Mouse (Mus musculus): Measurements from ENCODE around the gene App. TPM values are rescaled to one million over a fixed set of nuclear protein-coding genes. Genes with fewer than 3 reads are reported as not detected.

The App gene
- polyA plus RNA-seq, 1 experiment, result 59.8 TPM

DNA sequence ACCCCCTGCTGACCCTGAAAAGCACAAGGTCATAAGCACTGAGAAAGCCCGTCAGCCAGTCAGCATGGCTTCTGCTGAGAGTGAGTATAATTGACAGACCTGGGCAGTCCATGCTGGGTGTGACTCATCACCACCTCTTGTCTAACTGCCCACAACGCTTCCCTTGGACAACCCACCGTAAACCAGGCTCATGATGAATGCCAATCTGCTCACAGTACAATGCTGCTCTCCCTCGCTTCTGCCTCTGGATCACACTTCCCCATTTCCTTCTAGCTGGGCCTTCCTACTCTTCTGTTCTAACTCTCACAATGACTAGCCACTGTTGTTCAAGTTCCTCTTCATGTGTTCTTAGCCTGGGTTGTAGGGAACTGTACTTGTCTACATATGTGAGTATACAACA is 206.6 kb downstream of the App start:
- Histone ChIP-seq H3K27me3 (ENCODE audit: control insufficient read depth, insufficient read depth, low read length) (no peaks in the 10 kb centered on the region), H3K4me3 (ENCODE audit: control insufficient read depth, insufficient read depth, low read length) (no peak overlapping the region), H3K36me3 (ENCODE audit: control insufficient read depth, insufficient read depth, low read length) (no peaks in the 10 kb centered on the region), H3K4me1 (replicated peaks; ENCODE audit: control insufficient read depth, insufficient read depth, low read length) (peaks cover 3% of the 10 kb centered on the region), H3K27ac (ENCODE audit: control insufficient read depth, insufficient read depth, low read length) (no peak overlapping the region)
- DNase-seq, result no peak
- 38% methylated on average over 4 of the region's 4 CpGs for WGBS
- TF ChIP-seq CTCF (IDR thresholded peaks at IDR 0.05; ENCODE audit: borderline replicate concordance, control insufficient read depth, extremely low read depth, insufficient read depth, low read length, poor library complexity), result no peak
- no peak for TF ChIP-seq POLR2A (IDR thresholded peaks at IDR 0.05; ENCODE audit: control insufficient read depth, extremely low read depth, insufficient read depth, low read length, poor library complexity)

DNA sequence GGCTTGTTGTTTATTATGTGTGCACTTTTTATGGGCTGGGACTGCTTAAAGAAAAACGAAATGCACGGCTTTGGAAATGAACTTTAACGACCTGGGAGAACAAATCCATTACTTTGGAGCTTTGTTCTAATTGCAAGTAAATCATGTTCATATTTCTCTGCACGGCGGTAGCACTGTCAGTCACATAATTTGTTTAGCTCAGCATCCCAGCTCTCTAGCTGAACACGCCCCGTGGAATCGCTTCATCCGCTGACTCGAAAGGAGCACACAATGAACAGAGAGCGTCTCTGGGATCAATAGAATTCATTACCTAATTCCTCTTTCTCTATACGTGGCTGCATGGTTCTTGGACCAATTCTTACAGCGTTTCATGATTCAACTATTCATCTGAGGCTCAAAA is 207.5 kb downstream of the App start:
- Histone ChIP-seq H3K27me3 (ENCODE audit: control insufficient read depth, insufficient read depth, low read length) (no peaks in the 10 kb centered on the region), H3K36me3 (ENCODE audit: control insufficient read depth, insufficient read depth, low read length) (no peaks in the 10 kb centered on the region), H3K4me1 (replicated peaks; ENCODE audit: control insufficient read depth, insufficient read depth, low read length) (no peaks in the 10 kb centered on the region), H3K4me3 (ENCODE audit: control insufficient read depth, insufficient read depth, low read length) (no peak overlapping the region), H3K27ac (ENCODE audit: control insufficient read depth, insufficient read depth, low read length) (no peak overlapping the region)
- TF ChIP-seq POLR2A (IDR thresholded peaks at IDR 0.05; ENCODE audit: control insufficient read depth, extremely low read depth, insufficient read depth, low read length, poor library complexity), result no peak
- DNase-seq, result no peak
- 94% methylated on average over 13 of the region's 13 CpGs for WGBS

DNA sequence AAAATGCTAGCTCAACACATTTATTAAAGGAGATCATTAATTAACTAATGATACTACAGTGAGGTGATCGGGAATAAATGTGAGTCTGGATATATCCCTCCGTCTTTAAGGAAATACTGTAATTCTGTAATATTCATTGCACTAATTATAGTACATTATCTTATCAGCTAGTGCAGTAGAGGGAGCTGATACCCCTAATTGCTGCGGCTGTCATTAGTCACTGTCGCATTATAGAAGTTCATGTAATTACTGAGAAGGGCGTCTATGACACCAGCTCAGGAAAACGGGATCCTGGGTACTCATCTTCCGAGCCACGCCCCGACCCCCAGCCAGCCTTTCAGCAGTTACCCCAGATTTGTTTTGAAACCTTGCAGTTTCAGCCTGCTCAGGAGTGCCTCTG is 209.6 kb downstream of the App start:
- TF ChIP-seq CTCF (IDR thresholded peaks at IDR 0.05; ENCODE audit: borderline replicate concordance, control insufficient read depth, extremely low read depth, insufficient read depth, low read length, poor library complexity), result no peak
- TF ChIP-seq POLR2A (IDR thresholded peaks at IDR 0.05; ENCODE audit: control insufficient read depth, extremely low read depth, insufficient read depth, low read length, poor library complexity), result no peak
- WGBS, result 94% methylated on average over 9 of the region's 9 CpGs
- no peaks in the 10 kb centered on the region for H3K4me1 ChIP-seq (replicated peaks; ENCODE audit: control insufficient read depth, insufficient read depth, low read length)
- no peak overlapping the region for H3K4me3 ChIP-seq (ENCODE audit: control insufficient read depth, insufficient read depth, low read length)
- DNase-seq, result no peak
- no peak overlapping the region for H3K27ac ChIP-seq (ENCODE audit: control insufficient read depth, insufficient read depth, low read length)
- no peaks in the 10 kb centered on the region for H3K36me3 ChIP-seq (ENCODE audit: control insufficient read depth, insufficient read depth, low read length)
- H3K27me3 ChIP-seq (ENCODE audit: control insufficient read depth, insufficient read depth, low read length), result no peaks in the 10 kb centered on the region

DNA sequence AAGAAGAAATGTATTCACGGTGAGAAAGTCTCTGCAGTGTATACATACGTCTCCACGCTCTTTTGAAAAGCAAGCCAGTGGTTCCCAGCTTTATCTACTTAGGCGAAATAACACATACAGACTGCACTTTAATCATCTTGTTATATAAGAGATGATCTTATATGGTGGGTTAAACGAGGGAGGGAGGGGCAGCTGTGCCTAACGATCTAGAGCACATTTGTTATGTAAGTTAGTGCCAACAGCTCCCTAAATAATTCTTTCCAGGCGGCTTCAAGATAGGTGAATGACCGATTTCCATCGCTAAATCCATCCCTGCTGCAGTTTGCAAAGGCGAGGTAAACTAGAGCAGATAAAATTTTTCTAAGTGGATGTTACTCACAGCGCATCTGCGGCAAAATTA is 210.0 kb downstream of the App start:
- Histone ChIP-seq H3K4me3 (ENCODE audit: control insufficient read depth, insufficient read depth, low read length) (no peak overlapping the region), H3K27me3 (ENCODE audit: control insufficient read depth, insufficient read depth, low read length) (no peaks in the 10 kb centered on the region), H3K27ac (ENCODE audit: control insufficient read depth, insufficient read depth, low read length) (no peak overlapping the region), H3K4me1 (replicated peaks; ENCODE audit: control insufficient read depth, insufficient read depth, low read length) (no peaks in the 10 kb centered on the region), H3K36me3 (ENCODE audit: control insufficient read depth, insufficient read depth, low read length) (no peaks in the 10 kb centered on the region)
- WGBS, result 94% methylated on average over 12 of the region's 12 CpGs
- no peak for DNase-seq
- TF ChIP-seq POLR2A (IDR thresholded peaks at IDR 0.05; ENCODE audit: control insufficient read depth, extremely low read depth, insufficient read depth, low read length, poor library complexity) (no peak), CTCF (IDR thresholded peaks at IDR 0.05; ENCODE audit: borderline replicate concordance, control insufficient read depth, extremely low read depth, insufficient read depth, low read length, poor library complexity) (no peak)

DNA sequence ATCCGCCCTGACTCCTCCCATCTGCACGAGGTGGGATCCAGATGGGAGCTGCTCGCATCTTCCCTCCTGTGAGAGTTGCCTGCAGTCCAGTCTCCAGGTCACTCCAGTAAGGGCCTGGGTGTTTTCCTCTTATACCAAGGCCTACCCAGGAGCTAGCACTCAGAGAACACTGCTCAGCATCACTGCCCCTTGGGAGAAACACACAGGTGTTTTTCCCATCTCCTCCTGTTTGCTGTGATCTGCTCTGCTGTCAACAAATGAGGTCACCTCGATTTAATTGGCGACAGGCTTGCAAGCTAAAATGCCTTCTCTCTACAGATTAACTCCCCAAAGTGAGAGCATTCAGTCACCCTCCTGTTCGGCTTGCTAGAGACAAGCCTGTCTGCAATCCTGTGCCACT is 216.3 kb downstream of the App start:
- Histone ChIP-seq H3K27ac (ENCODE audit: control insufficient read depth, insufficient read depth, low read length) (no peak overlapping the region), H3K27me3 (ENCODE audit: control insufficient read depth, insufficient read depth, low read length) (no peaks in the 10 kb centered on the region), H3K4me1 (replicated peaks; ENCODE audit: control insufficient read depth, insufficient read depth, low read length) (no peaks in the 10 kb centered on the region), H3K36me3 (ENCODE audit: control insufficient read depth, insufficient read depth, low read length) (no peaks in the 10 kb centered on the region), H3K4me3 (ENCODE audit: control insufficient read depth, insufficient read depth, low read length) (no peak overlapping the region)
- DNase-seq, result no peak
- 92% methylated on average over 6 of the region's 6 CpGs for WGBS
- TF ChIP-seq CTCF (IDR thresholded peaks at IDR 0.05; ENCODE audit: borderline replicate concordance, control insufficient read depth, extremely low read depth, insufficient read depth, low read length, poor library complexity) (no peak), POLR2A (IDR thresholded peaks at IDR 0.05; ENCODE audit: control insufficient read depth, extremely low read depth, insufficient read depth, low read length, poor library complexity) (no peak)

DNA sequence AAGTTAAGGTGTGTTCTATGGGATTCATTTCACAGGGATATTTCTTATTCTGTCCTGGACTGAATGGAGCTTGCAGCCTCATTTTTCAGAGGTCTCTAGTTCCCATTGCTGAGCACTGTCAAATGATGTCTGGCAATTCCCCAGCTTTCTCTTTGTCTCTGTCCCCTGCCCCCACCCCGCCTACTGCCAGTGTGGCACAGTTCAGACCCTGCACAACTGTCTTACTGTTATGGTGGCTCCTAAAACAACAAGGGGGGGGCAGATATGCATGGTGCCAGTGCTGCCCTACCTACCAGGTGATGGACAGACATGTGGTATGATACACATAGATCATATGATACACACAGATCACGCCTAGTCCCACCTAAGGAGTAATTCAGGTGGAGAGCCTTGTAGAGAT is 216.9 kb downstream of the App start:
- Histone ChIP-seq H3K27ac (ENCODE audit: control insufficient read depth, insufficient read depth, low read length) (no peak overlapping the region), H3K4me1 (replicated peaks; ENCODE audit: control insufficient read depth, insufficient read depth, low read length) (no peaks in the 10 kb centered on the region), H3K27me3 (ENCODE audit: control insufficient read depth, insufficient read depth, low read length) (no peaks in the 10 kb centered on the region), H3K4me3 (ENCODE audit: control insufficient read depth, insufficient read depth, low read length) (no peak overlapping the region), H3K36me3 (ENCODE audit: control insufficient read depth, insufficient read depth, low read length) (no peaks in the 10 kb centered on the region)
- WGBS, result 92% methylated on average over 2 of the region's 2 CpGs
- TF ChIP-seq POLR2A (IDR thresholded peaks at IDR 0.05; ENCODE audit: control insufficient read depth, extremely low read depth, insufficient read depth, low read length, poor library complexity) (no peak), CTCF (IDR thresholded peaks at IDR 0.05; ENCODE audit: borderline replicate concordance, control insufficient read depth, extremely low read depth, insufficient read depth, low read length, poor library complexity) (no peak)
- no peak for DNase-seq

DNA sequence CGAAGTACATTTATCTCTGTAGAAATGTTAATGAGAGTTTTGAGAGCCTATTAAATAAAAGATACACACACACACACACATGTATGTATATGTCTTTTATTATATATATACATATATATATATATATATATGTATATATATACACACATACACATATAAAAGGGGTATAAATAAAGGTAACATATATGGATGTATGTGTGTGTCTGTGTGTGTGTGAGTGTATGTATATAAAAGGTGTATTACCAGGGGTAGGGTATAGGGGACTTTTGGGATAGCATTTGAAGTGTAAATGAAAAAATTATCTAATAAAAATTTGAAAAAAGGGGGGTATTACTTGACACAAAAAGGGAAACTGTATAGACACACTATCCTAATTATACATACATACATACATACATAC is 217.7 kb downstream of the App start:
- 67% methylated on average over 1 of the region's 1 CpGs for WGBS
- no peaks in the 10 kb centered on the region for H3K4me1 ChIP-seq (replicated peaks; ENCODE audit: control insufficient read depth, insufficient read depth, low read length)
- DNase-seq, result no peak
- no peak overlapping the region for H3K27ac ChIP-seq (ENCODE audit: control insufficient read depth, insufficient read depth, low read length)
- TF ChIP-seq CTCF (IDR thresholded peaks at IDR 0.05; ENCODE audit: borderline replicate concordance, control insufficient read depth, extremely low read depth, insufficient read depth, low read length, poor library complexity), result no peak
- no peak for TF ChIP-seq POLR2A (IDR thresholded peaks at IDR 0.05; ENCODE audit: control insufficient read depth, extremely low read depth, insufficient read depth, low read length, poor library complexity)
- no peaks in the 10 kb centered on the region for H3K36me3 ChIP-seq (ENCODE audit: control insufficient read depth, insufficient read depth, low read length)
- H3K4me3 ChIP-seq (ENCODE audit: control insufficient read depth, insufficient read depth, low read length), result no peak overlapping the region
- H3K27me3 ChIP-seq (ENCODE audit: control insufficient read depth, insufficient read depth, low read length), result no peaks in the 10 kb centered on the region

All from thymus, adult 2 months (tissue).